Mouse (Mus musculus): Measurements from ENCODE around the gene Gm45062. TPM values are rescaled to one million over a fixed set of nuclear protein-coding genes. Genes with fewer than 3 reads are reported as not detected.

Gene Gm45062
- total and polyA plus RNA-seq, 3 experiments = 2.7 to 4.1 (median 3.2) TPM

DNA sequence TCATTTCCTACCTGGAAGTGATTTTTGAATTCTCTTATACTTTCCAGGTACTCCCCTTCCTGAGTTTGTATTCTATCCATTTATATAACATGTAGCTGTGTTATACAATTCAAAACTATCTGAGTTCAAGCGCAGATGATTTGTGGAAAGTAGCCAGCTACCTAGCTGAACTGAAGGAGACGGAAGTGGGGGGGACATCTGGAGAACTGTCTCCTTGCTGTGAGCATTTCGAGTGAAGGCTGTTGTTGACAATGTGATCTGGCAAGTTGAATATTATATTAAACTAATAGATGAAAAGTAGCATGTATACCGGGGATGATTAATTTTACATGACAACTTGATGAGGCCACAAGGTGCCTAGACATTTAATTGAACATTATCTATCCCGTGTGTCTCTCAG lies 196.3 kb downstream of the Gm45062 start:
- Histone ChIP-seq H3K9me3 (replicated peaks; ENCODE audit: low read length) (no peaks in the 10 kb centered on the region), H3K4me3 (replicated peaks in 1 of 3; ENCODE audit: low read depth in 2 of 3, low read length in 2 of 3, poor library complexity in 1 of 3) (no peak overlapping the region), H3K79me2 (replicated peaks; ENCODE audit: control insufficient read depth, extremely low read depth, insufficient read depth, poor library complexity, severe bottlenecking) (no peaks in the 10 kb centered on the region), H3K36me3 (replicated peaks in 1 of 2; ENCODE audit: control insufficient read depth in 1 of 2, insufficient read depth in 1 of 2, low read length in 1 of 2) (no peaks in the 10 kb centered on the region), H3K4me1 (ENCODE audit: control insufficient read depth in 1 of 2, insufficient read depth in 2 of 2) (peaks cover 2 to 5% of the 10 kb centered on the region in 2 experiments), H3K27me3 (replicated peaks) (no peaks in the 10 kb centered on the region), H3K4me2 (ENCODE audit: insufficient read depth, low read depth, poor library complexity, severe bottlenecking) (no peak overlapping the region), H3K27ac (ENCODE audit: insufficient read depth, low read depth) (no peak overlapping the region), H3K9ac (ENCODE audit: insufficient read depth, low read depth) (no peak overlapping the region)
- dilution Hi-C loops (cut with MboI; ENCODE audit: extremely low pct_ligation_motif_present, extremely low pct_unique_long_range_greater_than_20kb, low sequenced_read_pairs) (no loop called here), in situ Hi-C loops (cut with MboI; ENCODE audit: low pct_ligation_motif_present, low pct_unique_long_range_greater_than_20kb, low sequenced_read_pairs) (no loop called here)
- DNase-seq (ENCODE audit: extremely low read depth) = no peak
- TF ChIP-seq MXI1 (IDR thresholded peaks at IDR 0.05; ENCODE audit: low read depth, low read length) = no peak
- no peak for TF ChIP-seq MAZ (IDR thresholded peaks at IDR 0.05; ENCODE audit: low read depth, low read length)
- TF ChIP-seq POLR2AphosphoS2 (IDR thresholded peaks at IDR 0.05; ENCODE audit: low read depth, low read length) = no peak
- no peak for TF ChIP-seq GABPA (IDR thresholded peaks at IDR 0.05; ENCODE audit: insufficient replicate concordance, low read depth, low read length)
- TF ChIP-seq TCF12 (IDR thresholded peaks at IDR 0.05; ENCODE audit: low read depth, low read length) = no peak
- TF ChIP-seq IRF4 (IDR thresholded peaks at IDR 0.05; ENCODE audit: low read depth, low read length) = no peak
- no peak for TF ChIP-seq ZMIZ1 (IDR thresholded peaks at IDR 0.05; ENCODE audit: low read depth, low read length)
- TF ChIP-seq EP300 (IDR thresholded peaks at IDR 0.05; ENCODE audit: low read length) = no peak
- TF ChIP-seq JUND (conservative IDR thresholded peaks at IDR 0.05; ENCODE audit: low read depth, low read length) = no peak
- no peak for TF ChIP-seq NELFE (IDR thresholded peaks at IDR 0.05; ENCODE audit: low read depth, low read length)

DNA sequence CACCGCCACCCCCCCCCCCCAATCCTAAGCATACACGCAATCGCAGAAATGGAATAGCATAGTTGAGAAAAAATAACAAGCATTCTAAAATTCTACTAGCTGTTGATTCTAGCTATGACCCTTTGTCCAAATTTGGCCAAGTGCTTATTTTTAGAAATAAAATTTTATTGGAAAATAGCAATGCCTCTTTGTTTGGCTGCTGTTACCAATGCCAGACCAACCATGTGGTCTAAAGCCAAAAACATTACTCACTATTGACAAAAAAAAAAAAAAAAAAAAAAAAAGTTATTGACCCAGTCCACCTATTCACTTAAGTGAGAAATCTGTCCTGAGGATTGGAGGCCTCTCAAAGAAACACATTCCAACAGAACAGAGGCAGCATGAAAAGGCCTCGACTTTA lies 199.3 kb downstream of the Gm45062 start:
- Histone ChIP-seq H3K9ac (ENCODE audit: insufficient read depth, low read depth) (no peak overlapping the region), H3K4me3 (replicated peaks in 1 of 3; ENCODE audit: low read depth in 2 of 3, low read length in 2 of 3, poor library complexity in 1 of 3) (no peak overlapping the region), H3K4me2 (ENCODE audit: insufficient read depth, low read depth, poor library complexity, severe bottlenecking) (no peak overlapping the region), H3K79me2 (replicated peaks; ENCODE audit: control insufficient read depth, extremely low read depth, insufficient read depth, poor library complexity, severe bottlenecking) (no peaks in the 10 kb centered on the region), H3K9me3 (replicated peaks; ENCODE audit: low read length) (no peaks in the 10 kb centered on the region), H3K4me1 (ENCODE audit: control insufficient read depth in 1 of 2, insufficient read depth in 2 of 2) (peaks cover 2 to 5% of the 10 kb centered on the region in 2 experiments), H3K36me3 (replicated peaks in 1 of 2; ENCODE audit: control insufficient read depth in 1 of 2, insufficient read depth in 1 of 2, low read length in 1 of 2) (no peaks in the 10 kb centered on the region), H3K27me3 (replicated peaks) (no peaks in the 10 kb centered on the region), H3K27ac (ENCODE audit: insufficient read depth, low read depth) (no peak overlapping the region)
- in situ Hi-C loops (cut with MboI; ENCODE audit: low pct_ligation_motif_present, low pct_unique_long_range_greater_than_20kb, low sequenced_read_pairs) (no loop called here), dilution Hi-C loops (cut with MboI; ENCODE audit: extremely low pct_ligation_motif_present, extremely low pct_unique_long_range_greater_than_20kb, low sequenced_read_pairs) (no loop called here)
- DNase-seq (ENCODE audit: extremely low read depth) = no peak
- TF ChIP-seq E2F4 (IDR thresholded peaks at IDR 0.05; ENCODE audit: insufficient replicate concordance, low read depth, low read length) (no peak), SMC3 (IDR thresholded peaks at IDR 0.05; ENCODE audit: low read depth, low read length) (no peak), HCFC1 (IDR thresholded peaks at IDR 0.05; ENCODE audit: low read depth, low read length) (no peak)

DNA sequence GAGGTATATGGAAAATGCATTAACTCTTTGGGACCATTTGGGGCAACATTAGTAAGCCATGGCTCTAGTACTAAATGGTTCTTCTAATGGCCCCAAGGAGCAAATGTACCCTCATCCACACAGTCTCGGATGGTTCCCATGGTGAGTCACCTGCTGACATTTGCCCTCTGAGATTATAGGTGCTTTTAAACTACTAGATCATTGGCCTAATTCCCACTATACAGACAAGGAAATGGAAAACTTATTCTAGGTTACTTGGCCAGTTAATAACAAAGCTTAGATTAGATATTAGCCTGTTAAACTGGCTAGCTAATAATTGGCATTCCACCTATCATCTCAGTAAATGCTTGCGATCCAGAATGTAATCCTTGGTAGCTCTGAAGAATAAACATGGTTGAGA lies 203.2 kb downstream of the Gm45062 start:
- no peak overlapping the region for H3K4me2 ChIP-seq (ENCODE audit: insufficient read depth, low read depth, poor library complexity, severe bottlenecking)
- H3K4me1 ChIP-seq (ENCODE audit: control insufficient read depth in 1 of 2, insufficient read depth in 2 of 2) = peaks cover 2 to 11% of the 10 kb centered on the region in 2 experiments
- no peaks in the 10 kb centered on the region for H3K9me3 ChIP-seq (replicated peaks; ENCODE audit: low read length)
- H3K36me3 ChIP-seq (replicated peaks in 1 of 2; ENCODE audit: control insufficient read depth in 1 of 2, insufficient read depth in 1 of 2, low read length in 1 of 2) = no peaks in the 10 kb centered on the region
- H3K9ac ChIP-seq (ENCODE audit: insufficient read depth, low read depth) = no peak overlapping the region
- no peak overlapping the region for H3K4me3 ChIP-seq (replicated peaks in 1 of 3; ENCODE audit: low read depth in 2 of 3, low read length in 2 of 3, poor library complexity in 1 of 3)
- in situ Hi-C loops (cut with MboI; ENCODE audit: low pct_ligation_motif_present, low pct_unique_long_range_greater_than_20kb, low sequenced_read_pairs) = no loop called here
- dilution Hi-C loops (cut with MboI; ENCODE audit: extremely low pct_ligation_motif_present, extremely low pct_unique_long_range_greater_than_20kb, low sequenced_read_pairs) = no loop called here
- TF ChIP-seq ETS1 (conservative IDR thresholded peaks at IDR 0.05; ENCODE audit: low read depth, low read length) = no peak
- TF ChIP-seq USF1 (IDR thresholded peaks at IDR 0.05; ENCODE audit: low read depth, low read length) = no peak
- no peak for TF ChIP-seq HCFC1 (IDR thresholded peaks at IDR 0.05; ENCODE audit: low read depth, low read length)
- no peak for TF ChIP-seq MAZ (IDR thresholded peaks at IDR 0.05; ENCODE audit: low read depth, low read length)
- no peak for TF ChIP-seq UBTF (IDR thresholded peaks at IDR 0.05; ENCODE audit: low read depth, low read length)
- TF ChIP-seq ZNF384 (IDR thresholded peaks at IDR 0.05; ENCODE audit: low read depth, low read length) = no peak
- TF ChIP-seq SIN3A (IDR thresholded peaks at IDR 0.05; ENCODE audit: low read length) = no peak
- no peak for TF ChIP-seq MEF2A (IDR thresholded peaks at IDR 0.05; ENCODE audit: borderline replicate concordance, low read depth, low read length)
- TF ChIP-seq ZKSCAN1 (IDR thresholded peaks at IDR 0.05; ENCODE audit: borderline replicate concordance, low read depth, low read length) = no peak
- TF ChIP-seq ZC3H11A (IDR thresholded peaks at IDR 0.05; ENCODE audit: low read depth, low read length) = no peak
- no peak for DNase-seq (ENCODE audit: extremely low read depth)
- H3K27me3 ChIP-seq (replicated peaks) = no peaks in the 10 kb centered on the region
- H3K27ac ChIP-seq (ENCODE audit: insufficient read depth, low read depth) = no peak overlapping the region
- H3K79me2 ChIP-seq (replicated peaks; ENCODE audit: control insufficient read depth, extremely low read depth, insufficient read depth, poor library complexity, severe bottlenecking) = no peaks in the 10 kb centered on the region
